Mouse (Mus musculus) Patski (cell line): ENCODE results near the gene Erbb2. TPM values are rescaled to one million over a fixed set of nuclear protein-coding genes. Genes with fewer than 3 reads are reported as not detected.

Experiments used
- ATAC-seq: fragments of 100-300 bp; one replicate; pipeline ENCODE4 v1.8.0; 2021
- CTCF ChIA-PET: fragments of 350-600 bp; sonication (Branson Sonifier 250); formaldehyde crosslinking; loops from one replicate; lab custom pipeline; 2022; ENCODE audit warnings: inconsistent platforms; lab: Charles Lee
- POLR2A ChIA-PET: fragments of 350-600 bp; sonication (Branson Sonifier 250); formaldehyde crosslinking; loops from one replicate; lab custom pipeline; 2022; ENCODE audit warnings: antibody characterized with exemption, inconsistent platforms; lab: Charles Lee
- DNase-seq: peaks from one replicate; pipeline ENCODE4 v3.0.0-alpha.2; 2011; ENCODE audit warnings: low read depth, low spot score
- H3K27me3 ChIP-seq: fragments of 371-371 bp; one replicate; pipeline ENCODE4 v1.5.1; 2021
- CTCF ChIP-seq: fragments of 100-300 bp; IDR thresholded peaks from one replicate; pipeline ENCODE4 v1.5.1; 2021
- in situ Hi-C: fragments of 300-500 bp; cut with MboI; formaldehyde crosslinking; loops from 3 replicates; pipeline ENCODE4 v1.11.1; 2018; ENCODE audit warnings: low pct_unique_long_range_greater_than_20kb, mixed read lengths
- polyA plus RNA-seq: library from polyadenylated mRNA; unstranded; gene quantifications from one replicate; pipeline ENCODE4 v1.2.3, GENCODE M21; 2021

Erbb2 gene
- polyA plus RNA-seq, 1 experiment from 2014 or later, result 33.4 TPM

DNA sequence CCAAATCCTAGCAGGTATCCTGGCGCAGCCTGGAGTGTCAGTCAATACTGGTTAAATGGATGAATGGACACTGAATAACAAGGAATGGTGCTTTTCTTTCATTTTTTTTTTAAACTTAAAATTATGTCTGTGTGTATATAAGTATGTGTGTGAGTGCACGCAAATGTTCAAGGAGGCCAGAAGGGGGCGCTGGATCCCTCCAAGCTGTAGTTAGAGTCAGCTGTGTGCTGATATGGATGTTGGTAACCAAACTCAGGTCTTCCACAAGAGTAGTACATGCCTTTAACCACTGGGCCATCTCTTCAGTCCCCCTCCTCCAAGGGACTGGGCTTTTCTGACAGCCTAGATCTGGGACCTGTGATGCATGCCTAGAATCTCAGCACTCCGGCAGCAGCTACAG, 43.2 kb downstream of the Erbb2 start:
- ATAC-seq, result no peak
- ChIA-PET CTCF (interaction anchor here (1.0 kb wide), 1 partner anchor 112 kb away, joined by 3 read pairs; no protein-coding TSS in a partner anchor), POLR2A (no interaction called here)
- no peak for TF ChIP-seq CTCF
- DNase-seq, result no peak
- no peaks in the 10 kb centered on the region for H3K27me3 ChIP-seq
- in situ Hi-C loops, result no loop called here

DNA sequence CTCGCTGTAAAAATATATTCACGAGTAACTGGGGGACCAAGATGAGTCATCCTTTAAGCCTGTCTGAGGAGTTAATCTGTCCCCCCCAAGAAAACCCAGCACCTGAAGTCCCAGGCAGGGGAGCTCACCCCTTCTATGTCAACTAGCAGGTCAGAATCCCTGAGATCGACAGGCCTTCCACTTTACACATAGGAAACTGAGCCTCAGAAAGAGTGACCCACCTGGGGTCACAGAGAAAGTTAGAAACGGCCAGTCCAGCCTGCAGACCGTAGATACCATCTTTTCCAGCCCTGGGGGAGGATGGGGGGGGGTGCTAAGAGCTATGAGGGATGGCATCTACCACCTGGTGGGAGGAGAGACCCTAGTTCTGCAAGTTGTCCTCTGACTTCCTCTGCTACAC, 44.3 kb downstream of the Erbb2 start:
- no peak for TF ChIP-seq CTCF
- POLR2A ChIA-PET, result interaction anchor here (0.6 kb wide), 1 partner anchor 132 kb away, joined by 7 read pairs; no protein-coding TSS in a partner anchor
- CTCF ChIA-PET, result interaction anchor here (1.0 to 3.1 kb wide), 2 partner anchors 114 kb away, joined by 3 to 18 read pairs; no protein-coding TSS in a partner anchor
- in situ Hi-C loops, result no loop called here
- ATAC-seq (no peak), DNase-seq (no peak)
- H3K27me3 ChIP-seq, result no peaks in the 10 kb centered on the region

DNA sequence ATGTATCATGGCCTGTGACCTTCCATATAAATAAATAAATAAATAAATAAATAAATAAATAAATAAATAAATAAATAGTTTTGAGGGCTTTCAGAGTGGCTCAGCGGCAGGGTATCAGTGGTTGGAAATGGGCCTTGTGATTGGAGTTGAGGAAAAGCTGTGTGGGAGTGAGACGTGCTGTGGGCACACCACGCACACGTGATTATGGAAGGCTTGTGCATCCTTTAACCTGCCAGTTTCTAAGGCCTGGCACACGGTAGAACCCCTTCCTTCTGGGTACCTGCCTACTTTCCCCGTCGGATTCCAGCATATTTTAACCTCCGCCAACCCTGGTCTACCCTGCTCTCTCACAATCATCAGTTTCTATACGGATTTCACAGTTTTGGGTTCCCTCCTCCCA, 44.7 kb downstream of the Erbb2 start:
- H3K27me3 ChIP-seq, result no peaks in the 10 kb centered on the region
- ATAC-seq, result peak; percentile 2
- CTCF ChIA-PET, result interaction anchor here (2.3 to 3.1 kb wide), 2 partner anchors 68 to 115 kb away, joined by 8 to 18 read pairs; no protein-coding TSS in a partner anchor
- no peak for DNase-seq
- no peak for TF ChIP-seq CTCF
- POLR2A ChIA-PET, result no interaction called here
- in situ Hi-C loops, result no loop called here

DNA sequence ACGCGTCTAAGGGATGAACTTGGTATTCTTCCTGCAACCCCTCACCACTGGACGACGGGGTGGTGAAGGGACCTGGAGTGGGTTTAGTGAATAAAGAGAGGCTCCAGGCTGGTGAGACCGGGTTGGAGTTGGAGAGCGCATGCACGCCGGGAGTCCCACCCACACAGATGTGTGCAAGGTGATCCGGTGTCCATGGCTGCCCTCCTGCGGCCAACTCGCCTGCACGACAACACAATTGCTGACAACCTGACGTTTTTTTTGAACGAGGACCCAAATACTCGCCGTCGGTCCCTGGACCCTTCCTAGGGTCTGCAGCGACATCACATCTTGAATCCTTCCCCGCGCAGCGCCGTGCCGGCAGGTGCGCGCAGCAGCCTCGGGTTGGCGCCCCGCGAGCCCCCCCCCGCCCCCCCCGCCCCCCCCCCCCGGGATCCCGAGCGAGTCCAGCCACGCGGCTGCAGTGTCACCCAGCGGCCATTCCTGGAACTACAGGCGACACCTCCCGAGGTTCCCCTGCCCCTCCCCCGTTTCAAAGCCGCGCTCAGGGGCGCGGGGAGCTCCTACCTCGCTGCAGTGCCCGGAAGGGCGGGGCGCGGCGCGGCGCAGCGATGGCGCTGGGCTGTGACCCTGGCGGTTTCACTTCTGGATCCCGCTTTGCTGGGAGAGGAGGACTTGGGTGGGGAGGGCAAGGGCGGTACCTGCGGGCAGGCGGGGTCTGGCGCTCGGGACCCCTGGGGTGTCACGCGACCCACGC, 45.3 kb downstream of the Erbb2 start:
- CTCF ChIA-PET, result interaction anchor here (0.8 to 3.1 kb wide), 8 partner anchors 9 to 192 kb away, joined by 3 to 18 read pairs (median 5); partner anchors contain the start of gene Mien1
- TF ChIP-seq CTCF, result peak; percentile 98
- peak; percentile 34 for DNase-seq
- no peaks in the 10 kb centered on the region for H3K27me3 ChIP-seq
- in situ Hi-C loops, result no loop called here
- POLR2A ChIA-PET, result interaction anchor here (0.6 kb wide), 2 partner anchors 129 to 1559 kb away, joined by 3 to 5 read pairs; no protein-coding TSS in a partner anchor
- ATAC-seq, result peak; percentile 56

DNA sequence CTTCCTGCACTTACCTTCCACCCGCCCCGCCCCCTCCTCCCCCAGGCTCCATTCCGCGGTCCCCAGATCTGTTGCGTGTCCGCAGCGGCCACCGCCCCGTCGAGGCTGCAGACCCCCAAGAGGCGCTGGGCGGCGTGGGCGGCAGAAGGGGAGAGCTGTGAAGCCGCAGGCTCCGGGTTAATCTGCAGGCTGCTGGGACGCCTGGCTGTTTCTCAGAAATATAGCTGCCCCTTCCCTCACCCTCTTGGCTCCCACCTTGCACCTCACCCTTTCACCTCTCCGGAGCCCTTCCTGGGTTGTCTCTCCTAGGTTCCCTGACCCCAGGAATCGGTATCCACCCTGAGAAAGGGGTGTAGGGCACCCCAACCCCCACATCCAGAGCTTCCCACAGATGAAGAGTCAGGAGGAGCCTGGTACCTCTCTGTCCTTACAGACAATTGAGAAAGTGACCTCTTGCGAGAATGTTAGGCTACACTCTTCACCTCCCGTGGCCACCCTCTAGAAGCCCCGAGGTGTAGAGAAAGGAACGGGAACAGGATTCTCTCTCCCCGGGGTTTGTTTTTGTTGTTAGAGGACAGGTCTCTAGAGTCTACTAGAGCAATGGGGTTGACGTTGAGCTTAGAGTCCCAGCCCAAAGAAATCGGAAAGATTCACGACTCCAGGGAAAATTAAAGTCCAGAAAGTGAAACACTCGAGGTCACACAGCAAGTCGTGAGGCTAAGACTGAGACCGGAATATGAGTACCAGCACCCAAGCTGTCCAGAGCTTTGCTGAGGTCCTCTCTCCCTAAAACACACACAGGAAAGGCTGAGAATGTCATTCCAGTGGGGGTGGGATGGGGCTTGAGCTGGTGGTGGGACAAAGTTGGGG, 46.1 kb downstream of the Erbb2 start:
- in situ Hi-C loops, result no loop called here
- ATAC-seq (no peak), DNase-seq (no peak)
- POLR2A ChIA-PET, result interaction anchor here (0.6 kb wide), 3 partner anchors 86 to 1558 kb away, joined by 3 to 5 read pairs (median 4); no protein-coding TSS in a partner anchor
- CTCF ChIA-PET, result interaction anchor here (0.8 to 3.1 kb wide), 8 partner anchors 10 to 192 kb away, joined by 3 to 18 read pairs (median 5); partner anchors contain the start of gene Mien1
- TF ChIP-seq CTCF, result no peak
- H3K27me3 ChIP-seq, result no peaks in the 10 kb centered on the region

DNA sequence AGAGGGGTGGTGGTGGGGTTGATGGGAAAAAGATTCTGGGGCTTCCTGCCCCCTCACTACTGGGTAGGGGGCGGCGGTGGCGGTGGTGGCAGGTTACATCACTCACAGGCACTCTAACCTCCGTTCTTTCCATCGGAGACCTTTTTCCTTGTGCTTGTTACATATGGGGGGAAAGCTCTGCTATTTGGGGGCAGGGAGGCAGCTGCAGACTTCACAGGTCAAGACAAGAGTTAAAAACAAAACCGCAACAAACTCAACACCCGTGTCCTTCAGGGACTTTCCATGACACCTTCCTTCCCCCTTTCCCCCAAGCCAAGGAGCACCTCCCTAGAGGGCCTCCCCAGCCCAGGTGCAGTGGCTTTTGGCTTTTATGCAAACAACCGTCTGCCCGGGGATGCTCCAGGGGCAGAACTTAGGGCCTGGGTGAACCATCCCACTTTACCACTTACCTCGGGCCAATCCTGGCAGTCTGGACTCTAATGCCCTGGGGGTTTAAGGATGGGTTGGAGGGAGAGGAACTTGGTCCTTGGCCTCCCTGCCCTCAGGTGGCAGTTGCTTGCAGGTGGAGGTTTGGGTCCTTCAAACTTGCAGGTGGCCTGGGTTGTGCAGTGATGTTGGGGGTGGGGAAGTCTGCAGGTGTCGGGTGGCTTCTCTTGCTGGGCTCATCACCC, 46.9 kb downstream of the Erbb2 start:
- no peaks in the 10 kb centered on the region for H3K27me3 ChIP-seq
- no peak for TF ChIP-seq CTCF
- no peak for DNase-seq
- in situ Hi-C loops, result no loop called here
- no peak for ATAC-seq
- ChIA-PET CTCF (interaction anchor here (1.3 to 3.1 kb wide), 4 partner anchors 20 to 193 kb away, joined by 4 to 18 read pairs (median 8); partner anchors contain the start of gene Mien1), POLR2A (no interaction called here)

DNA sequence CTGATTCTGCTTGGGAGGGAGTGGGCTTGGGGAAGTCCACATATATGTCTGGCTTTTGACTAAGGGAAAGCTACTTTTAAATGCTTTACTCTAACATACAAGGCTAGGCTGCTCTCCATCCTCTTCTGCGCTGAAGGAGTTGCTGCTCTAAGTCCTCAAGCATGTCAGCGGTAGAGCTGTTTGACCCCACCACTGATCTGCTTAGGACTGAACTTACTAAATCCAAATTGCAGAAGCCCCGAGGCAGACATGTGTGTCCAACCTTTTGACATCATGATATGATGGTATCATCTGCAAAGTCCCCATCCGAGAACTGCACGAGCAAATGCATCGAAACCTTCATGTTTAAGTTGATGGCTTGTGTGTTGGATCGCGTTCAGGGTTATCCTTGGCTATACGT, 47.6 kb downstream of the Erbb2 start:
- no peaks in the 10 kb centered on the region for H3K27me3 ChIP-seq
- ChIA-PET POLR2A (no interaction called here), CTCF (no interaction called here)
- in situ Hi-C loops, result loop anchor here (5.0 kb wide), 1 partner anchor 193 kb away; no protein-coding TSS in a partner anchor
- TF ChIP-seq CTCF, result no peak
- DNase-seq, result no peak
- no peak for ATAC-seq

DNA sequence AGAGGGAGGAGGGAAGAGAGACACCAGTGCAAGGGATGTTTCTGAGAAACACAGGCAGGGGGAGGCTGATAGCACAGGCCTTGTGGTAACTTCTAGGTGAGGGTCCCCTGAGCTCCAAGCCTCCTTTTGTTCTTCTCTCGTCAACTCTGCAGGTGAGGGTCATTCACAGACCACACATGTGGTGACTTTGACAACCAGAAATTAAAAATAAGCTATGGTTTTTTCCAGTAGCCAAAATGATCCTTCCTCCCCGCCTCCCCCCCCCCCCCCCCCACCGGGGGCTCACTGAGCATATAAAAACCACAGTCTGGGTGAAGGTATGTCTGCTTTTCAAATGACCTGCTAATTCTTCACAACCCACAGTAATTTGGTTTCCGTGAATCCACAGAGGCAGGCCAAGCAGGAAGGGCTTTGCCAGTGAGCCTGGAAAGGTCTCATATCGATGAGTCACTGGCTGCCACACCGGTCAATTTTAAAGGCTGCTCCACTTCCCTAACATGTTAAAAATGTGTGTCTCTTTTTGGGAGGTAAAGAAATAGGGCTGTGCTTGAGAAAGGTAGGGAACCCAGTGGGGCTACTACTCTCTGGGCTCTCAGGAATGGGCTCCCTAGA, 48.9 kb downstream of the Erbb2 start:
- H3K27me3 ChIP-seq, result peaks cover 10% of the 10 kb centered on the region
- CTCF ChIA-PET, result no interaction called here

DNA sequence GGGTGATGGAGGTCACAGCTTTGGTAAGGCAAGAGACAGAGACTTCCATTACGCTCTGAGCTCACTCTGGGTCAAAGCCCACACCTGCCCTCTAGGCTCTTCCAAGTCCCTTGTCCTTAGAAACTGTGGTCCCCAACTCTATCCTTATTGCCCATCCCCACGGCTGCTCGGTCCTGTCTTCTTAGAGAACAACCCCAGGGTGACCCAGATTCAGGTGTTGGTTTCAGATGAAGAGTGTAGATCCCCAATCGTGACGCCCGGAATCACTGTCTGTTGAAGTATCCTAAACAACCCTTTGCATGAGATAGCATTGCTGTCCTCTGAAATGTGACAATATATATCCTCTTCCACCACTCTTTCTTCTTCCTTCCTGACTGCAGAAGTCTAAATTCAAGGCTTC, 50.0 kb downstream of the Erbb2 start:
- TF ChIP-seq CTCF, result no peak
- in situ Hi-C loops, result loop anchor here (5.0 kb wide), 1 partner anchor 195 kb away; no protein-coding TSS in a partner anchor
- ChIA-PET POLR2A (no interaction called here), CTCF (no interaction called here)
- peaks cover 19% of the 10 kb centered on the region for H3K27me3 ChIP-seq
- ATAC-seq (no peak), DNase-seq (no peak)

More for the DNA sequence above, 48.9 kb downstream of the Erbb2 start:
- in situ Hi-C loops, result loop anchor here (5.0 kb wide), 1 partner anchor 194 kb away; no protein-coding TSS in a partner anchor
- TF ChIP-seq CTCF, result no peak
- ATAC-seq (no peak), DNase-seq (no peak)
- POLR2A ChIA-PET, result no interaction called here
